Mouse (Mus musculus) kidney, adult 8-10 months (tissue): ENCODE measurements around the gene Mindy4.
A peak's percentile ranks its signal among the peaks of the same experiment; 100 is the strongest.

Source experiments
- DNase-seq, 2 experiments: peaks; one replicate each; pipeline ENCODE4 v3.0.0; 2022

Gene Mindy4

DNA sequence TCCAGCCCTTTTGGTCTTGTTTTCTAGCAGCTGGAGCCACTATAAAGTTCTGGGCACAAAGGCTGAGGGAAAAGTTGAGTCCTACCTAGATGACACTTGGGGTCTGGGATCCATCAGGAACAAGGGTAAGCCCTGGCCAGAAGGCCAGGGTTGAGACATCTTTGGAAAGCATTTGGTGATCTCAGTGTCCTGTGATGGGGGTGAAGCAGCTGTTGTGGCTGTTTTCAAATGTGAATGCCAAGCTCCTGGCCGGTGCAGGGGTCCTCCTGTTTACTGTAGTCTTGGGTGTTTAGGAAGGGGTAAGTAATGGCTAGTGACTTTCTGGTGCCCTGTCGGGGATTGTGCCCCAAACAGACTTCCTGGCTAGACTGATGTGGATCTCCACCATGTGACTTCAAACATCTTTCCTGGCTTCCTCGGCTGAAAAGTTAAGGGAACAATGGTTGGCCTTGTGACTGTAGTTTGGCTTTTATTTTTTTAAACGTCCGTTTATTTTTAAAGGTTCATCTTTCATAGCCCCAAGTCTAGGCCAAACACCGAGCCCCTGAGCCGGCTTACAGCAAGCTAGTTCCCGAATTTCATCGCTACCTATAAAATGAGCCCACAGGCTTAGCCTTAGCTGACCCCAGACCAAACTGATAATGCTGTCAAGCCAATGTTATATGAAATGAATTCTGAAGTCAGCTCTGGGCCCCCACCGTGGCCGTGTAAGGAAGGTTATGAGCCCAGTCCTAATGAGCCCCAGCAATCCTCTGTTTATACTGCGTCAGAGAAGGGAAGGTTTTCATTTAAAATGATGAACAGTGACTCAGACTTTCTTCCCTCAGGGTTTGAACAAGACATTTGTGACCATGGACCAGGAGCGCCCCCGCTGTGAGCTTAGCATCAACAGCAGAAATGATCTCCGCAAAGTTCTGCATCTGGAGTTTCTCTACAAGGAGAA, 7.5 kb downstream of the Mindy4 start:
- no peak for DNase-seq

- DNase-seq: peak in 1 of 2 experiments; percentile 36
These were observed 11.4 kb downstream of the Mindy4 start for GRCm38 (mm10) chr6:55214541-55214940.

- DNase-seq: no peak
These were observed 15.0 kb downstream of the Mindy4 start for GRCm38 (mm10) chr6:55218232-55218631.

- no peak for DNase-seq
These were observed 20.8 kb downstream of the Mindy4 start for GRCm38 (mm10) chr6:55223986-55224385.

DNA sequence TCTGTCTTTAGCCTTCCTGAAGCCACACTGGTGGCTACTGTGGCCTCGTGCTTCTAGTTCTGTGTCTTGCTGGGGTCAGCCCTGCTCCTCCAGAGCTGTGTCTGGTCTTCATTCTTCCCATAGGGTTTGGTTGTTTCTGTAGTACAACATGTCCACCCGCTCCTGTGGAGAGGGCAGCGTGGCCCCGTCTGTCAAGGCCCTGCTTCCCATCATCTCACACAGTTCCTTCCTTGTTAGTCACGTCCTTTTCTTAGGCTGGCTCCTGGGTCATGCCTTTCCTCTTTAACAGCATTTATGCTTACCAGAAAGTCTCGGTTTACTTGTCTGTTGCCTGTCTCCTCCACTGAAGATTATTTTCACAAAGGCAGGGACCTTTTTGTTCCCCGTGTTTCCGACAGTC, 26.9 kb downstream of the Mindy4 start:
- no peak for DNase-seq

DNA sequence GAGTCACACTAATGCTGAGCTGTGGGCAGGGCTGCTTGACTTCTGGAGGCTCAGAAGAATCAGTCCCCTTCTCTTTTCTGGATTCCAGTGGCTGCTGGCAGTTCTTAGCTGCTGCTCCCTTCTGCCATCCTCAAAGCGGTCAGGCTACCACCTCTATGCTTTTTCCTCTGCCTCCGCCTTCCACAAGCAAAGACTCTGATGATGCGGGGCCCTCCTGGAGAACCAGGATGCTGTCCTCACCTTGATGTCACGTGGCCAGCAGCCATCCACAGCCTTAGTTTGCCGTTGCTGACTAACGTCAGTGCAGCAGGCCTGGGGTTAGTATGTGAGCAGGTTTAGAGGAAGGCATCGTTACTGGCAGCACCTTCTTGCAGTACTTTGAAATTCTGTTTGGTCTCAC, 28.9 kb downstream of the Mindy4 start:
- no peak for DNase-seq

- DNase-seq: peak; percentile 21 to 31
These were observed 29.5 kb downstream of the Mindy4 start for GRCm38 (mm10) chr6:55232524-55233264.

DNA sequence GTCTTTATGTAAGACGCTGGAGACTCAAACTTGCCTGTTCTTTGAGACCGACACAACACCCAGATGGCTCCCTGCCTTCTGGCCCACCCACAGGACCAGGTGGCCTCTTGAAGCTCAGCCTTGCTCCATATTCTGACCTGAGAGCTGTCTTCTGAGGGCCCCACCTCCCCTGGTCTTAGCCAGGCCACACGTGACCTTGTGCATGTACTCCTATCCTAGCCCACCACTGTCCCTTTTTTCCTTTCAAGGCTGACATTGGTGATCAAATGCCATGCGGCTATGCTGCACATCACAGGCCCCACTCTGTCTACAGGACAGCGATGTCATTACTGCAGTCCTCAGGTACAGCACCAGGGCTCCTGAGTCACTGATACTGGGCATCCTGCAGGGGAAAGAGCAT, 30.1 kb downstream of the Mindy4 start:
- no peak for DNase-seq

DNA sequence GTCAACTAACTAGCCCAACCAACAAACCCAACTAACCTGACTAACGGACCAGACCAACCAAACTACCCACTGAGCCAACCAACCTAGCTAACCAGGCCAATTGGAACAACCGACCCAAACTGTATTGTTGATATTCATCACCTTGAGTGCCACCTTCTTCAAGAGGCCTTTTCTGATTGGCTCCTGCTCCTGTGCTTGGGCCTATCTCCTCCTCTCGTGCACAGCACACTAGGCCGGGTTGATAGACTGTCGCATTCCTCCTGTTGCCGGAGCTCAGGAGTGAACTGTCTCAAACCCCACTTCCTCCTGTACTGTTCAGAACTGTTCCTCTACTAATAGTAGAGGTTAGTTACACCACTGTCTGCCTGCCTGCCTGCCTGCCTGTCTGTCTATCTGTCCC, 31.5 kb downstream of the Mindy4 start:
- DNase-seq: no peak

DNA sequence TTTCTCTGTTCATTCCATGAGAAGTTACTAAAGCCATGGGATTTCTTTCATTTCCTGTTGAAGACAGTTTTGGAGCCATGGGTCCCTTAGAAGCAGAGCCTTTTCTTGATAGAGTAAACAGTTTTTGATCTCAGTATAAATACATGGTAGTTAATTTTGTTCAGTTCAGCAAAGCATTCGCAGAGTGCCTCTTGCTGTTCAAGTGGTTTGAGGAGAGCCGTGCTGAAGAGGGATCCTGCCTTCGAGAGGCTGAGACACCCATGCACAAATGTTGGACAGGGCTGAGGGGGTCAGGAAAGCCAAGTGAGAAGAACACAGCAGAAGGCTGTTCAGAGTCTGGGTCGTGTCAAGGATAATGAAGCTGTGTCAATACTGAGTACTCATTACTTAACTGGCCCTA, 32.5 kb downstream of the Mindy4 start:
- DNase-seq: no peak

GRCm38 (mm10) chr6:55239931-55240330, 36.7 kb downstream of the Mindy4 start:
- peak in 1 of 2 experiments; percentile 14 for DNase-seq

GRCm38 (mm10) chr6:55240591-55241260, 37.5 kb downstream of the Mindy4 start:
- peak in 1 of 2 experiments; percentile 11 for DNase-seq

DNA sequence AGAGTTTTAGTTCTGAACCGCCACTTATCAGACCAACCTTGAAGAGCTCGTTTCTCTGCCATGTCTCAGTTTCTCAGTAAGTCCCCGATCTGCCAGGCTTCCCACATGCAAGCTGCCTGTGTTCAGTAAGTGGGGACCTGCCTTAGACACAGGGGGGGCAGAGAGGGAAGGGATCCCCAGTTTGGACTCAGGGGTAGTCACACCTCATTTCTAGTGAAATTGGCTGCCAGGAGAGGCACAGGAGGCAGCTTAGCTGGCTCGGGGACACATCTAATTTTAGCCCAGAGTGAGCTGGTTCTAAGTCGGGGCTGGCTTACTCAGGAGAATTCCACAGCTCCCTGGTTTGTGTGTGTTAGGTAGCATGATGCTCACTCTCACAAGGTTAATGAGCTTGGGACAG, 38.3 kb downstream of the Mindy4 start:
- DNase-seq: no peak

DNA sequence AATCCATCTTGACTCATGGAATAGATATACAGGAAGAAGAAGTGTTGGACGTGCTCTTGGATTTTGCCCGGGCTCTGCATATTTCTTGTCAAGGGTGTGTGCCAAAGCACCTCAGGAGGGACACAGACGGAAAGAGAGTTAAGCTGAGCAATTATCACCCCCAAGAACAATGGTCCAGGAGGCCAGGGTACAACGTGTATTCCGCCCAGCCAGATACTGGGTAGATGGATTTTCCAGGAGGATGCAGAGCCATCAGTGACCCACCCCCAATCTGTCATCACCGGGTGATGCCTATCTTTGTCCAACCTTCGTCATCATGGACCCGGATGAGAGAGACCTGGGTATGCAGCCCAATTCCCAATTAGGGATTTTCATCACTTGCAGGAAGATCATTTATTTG, 42.5 kb downstream of the Mindy4 start:
- DNase-seq: no peak

DNA sequence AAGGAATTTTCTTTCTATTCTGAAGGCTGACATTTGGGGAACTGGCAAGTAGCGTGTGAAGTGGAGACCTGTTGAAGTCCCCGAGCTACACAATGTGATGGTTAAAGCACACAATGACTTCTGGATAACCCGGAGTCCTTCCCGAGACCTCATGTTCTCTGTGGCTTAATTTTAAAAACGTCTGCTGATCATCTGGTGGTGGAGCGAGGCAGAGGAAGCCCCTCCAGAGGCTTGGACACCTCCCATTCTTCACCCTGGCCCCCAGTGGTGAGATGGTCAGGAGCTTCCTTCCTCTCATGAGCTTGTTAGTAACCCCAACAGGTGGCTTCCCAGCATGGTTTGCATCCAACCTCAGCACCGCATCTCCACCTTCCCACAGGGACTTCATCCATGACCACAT, 43.3 kb downstream of the Mindy4 start:
- DNase-seq: no peak

DNA sequence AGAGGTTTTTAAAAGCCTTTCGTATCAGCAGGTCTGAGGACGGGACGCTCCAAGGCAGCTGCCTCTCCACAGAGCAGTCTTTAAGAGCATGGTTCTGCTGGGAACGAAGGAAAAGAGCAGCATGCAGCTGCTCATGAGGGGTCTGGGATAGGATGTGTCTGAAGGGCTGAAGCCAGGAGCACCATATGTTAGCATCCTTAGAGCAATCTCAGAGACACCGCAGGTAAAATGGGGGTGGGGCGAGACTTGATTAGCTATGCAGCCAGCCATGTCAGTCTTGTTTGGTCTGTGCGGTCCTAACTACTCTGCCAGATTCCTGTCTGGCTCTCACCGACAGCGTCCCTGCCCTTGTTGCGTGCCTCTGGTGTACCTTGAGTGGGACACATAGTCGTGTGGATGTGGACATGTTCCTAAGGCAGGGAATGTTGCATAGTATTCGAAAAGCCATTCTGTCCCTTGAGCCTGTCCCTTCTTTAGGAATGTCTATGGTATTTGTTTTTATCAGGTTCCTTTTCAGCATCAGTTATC, 43.8 kb downstream of the Mindy4 start:
- no peak for DNase-seq

- DNase-seq: no peak
These were observed 46.1 kb downstream of the Mindy4 start for GRCm38 (mm10) chr6:55249263-55249662.

DNA sequence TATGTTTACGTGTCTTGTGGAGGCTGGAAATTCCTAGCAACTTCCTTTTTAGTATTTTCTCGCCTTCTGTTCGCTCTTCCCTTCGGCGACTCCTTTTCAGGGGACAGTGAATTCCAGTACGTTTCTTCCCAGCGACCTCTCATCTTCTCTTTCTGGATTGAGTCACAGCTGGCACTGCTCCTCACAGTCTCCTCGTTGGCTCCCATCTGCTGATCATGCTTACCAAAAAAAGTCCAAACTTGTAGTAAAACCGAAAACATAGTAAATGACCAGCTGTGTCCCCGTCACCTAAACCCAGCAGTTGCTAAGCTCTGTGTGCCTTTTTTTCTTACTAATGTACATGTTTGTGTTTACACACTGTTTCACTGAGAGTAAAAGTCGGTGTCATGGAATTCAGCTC, 47.6 kb downstream of the Mindy4 start:
- DNase-seq: no peak

DNA sequence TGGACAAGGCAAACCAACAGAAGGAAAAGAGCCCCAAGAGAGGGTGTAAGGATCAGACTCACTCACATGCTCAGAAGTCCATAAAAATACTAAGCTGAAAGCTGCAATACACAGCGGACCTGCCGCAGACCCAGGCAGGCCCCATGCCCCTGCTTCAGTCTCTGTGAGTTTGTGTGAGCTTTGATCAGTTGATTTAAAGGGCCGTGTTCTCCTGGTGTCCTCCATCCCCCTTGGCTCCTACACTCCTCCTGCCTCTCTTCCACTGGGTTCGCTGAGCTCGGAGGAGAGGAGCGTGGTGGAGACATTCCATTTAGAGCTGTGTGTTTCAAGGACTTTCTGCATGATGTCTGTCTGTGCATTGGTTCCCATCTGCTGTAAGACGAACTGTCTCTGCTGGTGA, 48.4 kb downstream of the Mindy4 start:
- no peak for DNase-seq

DNA sequence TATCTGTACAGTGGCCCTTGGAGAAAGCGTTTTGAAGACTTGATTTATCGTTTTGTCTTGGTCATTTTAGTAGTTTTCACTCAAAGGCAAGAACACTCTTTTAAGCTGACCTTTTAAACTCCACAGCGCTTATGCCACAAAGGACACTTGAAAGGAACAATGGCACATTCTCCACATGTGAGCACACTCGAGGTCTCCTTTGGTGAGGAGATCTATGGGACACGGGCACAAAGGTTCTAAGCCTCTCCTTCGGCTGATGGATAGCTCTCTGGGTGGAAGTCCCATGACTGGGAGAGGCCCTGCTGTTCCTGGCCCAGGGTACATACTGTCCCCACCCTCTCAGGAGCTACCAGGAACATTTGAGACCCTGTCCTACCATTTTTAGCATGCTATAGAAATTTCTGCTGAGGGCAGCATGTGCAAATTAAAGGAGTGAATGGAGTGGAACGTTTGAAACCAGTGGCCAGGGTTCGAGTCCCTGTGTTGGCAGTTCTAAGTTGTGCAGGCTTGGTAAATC, 49.6 kb downstream of the Mindy4 start:
- no peak for DNase-seq

DNA sequence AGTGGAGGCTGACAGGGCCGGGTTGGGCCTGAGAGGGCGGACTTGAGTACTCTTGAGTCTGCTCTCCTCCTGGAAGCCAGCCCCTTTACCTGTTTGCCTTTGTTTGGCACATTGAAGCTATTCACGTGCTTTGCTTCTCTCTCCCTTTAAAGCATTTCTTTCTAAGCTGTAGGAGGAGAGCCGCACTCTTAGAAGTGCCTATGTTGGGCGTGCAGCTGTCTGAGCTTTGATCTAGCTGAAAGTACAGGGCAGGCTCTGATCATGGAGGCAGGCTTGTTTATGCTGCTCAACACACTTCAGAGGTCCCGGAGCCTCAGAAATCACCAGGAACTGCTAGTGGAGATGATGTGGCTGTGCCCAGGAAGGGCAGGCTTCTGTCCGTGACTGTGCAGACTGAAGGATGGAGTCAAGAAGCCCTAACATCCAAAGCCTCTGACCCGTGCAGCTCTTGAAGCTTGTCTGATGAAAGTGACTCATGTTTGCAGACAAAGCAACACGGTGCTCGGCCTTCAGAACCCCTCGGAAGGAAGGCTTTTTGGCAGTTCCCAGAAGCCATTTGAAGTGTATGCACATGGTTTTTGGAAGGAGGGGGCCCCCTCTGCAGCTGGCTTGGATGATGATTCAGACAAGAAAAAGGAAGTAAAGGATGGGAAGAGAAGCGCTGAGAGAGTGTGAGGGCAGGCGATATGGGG, 53.5 kb downstream of the Mindy4 start:
- no peak for DNase-seq

DNA sequence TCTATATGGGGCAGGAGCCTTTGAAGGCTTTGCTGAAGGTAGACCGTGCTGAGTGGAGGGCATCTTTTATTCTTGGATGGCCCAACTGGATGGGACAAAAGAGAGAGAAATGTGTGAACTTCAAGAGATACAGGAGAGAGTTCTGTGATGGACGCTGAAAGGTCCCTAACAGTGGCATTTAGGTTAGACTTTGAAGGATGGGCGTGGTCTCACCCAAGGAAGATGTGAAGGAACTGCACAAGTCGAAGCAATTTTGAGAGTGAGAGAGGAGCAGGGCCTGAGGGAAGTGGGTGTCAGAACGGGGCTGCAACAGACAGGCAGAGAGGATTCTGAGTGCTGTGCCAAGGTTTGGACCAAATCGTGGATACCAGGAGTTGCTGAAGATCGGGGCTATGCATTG, 54.1 kb downstream of the Mindy4 start:
- no peak for DNase-seq
